26 mouse cellular contexts compared by ENCODE assay signal in genomic region chr1:169802868-169803267, GRCm38 (mm10). TPM values are rescaled to one million over a fixed set of nuclear protein-coding genes. Genes with fewer than 3 reads are reported as not detected.
"Had no signal": no experiment of that assay in that cellular context is flagged by ENCODE, and none has a peak within 500 bp of the region (broad histone marks: within the 10 kb centered on the region; RNA-seq: fewer than 3 reads in every experiment).

No protein-coding gene starts in this region.

- H3K4me1 ChIP-seq: heart, embryonic 13.5 days; heart, embryonic 15.5 days; hindbrain, embryonic 13.5 days; hindbrain, embryonic 15.5 days; kidney, embryonic 15.5 days; limb, embryonic 13.5 days; limb, embryonic 15.5 days had no signal

- H3K9ac ChIP-seq: forebrain, postnatal 0 days; heart, embryonic 13.5 days; heart, embryonic 15.5 days; hindbrain, embryonic 13.5 days; hindbrain, embryonic 15.5 days; kidney, embryonic 15.5 days; limb, embryonic 13.5 days; limb, embryonic 15.5 days had no signal

- H3K4me3 ChIP-seq: heart, adult 2 months; heart, embryonic 13.5 days; heart, embryonic 15.5 days; hindbrain, embryonic 13.5 days; hindbrain, embryonic 15.5 days; kidney, embryonic 15.5 days; limb, embryonic 13.5 days; limb, embryonic 15.5 days had no signal

- DNase-seq: forebrain, postnatal 0 days; gastrocnemius, postnatal 14 days; gastrocnemius, postnatal 36 days; heart, adult 11 months; heart, postnatal 36 days; kidney, adult 11 months; kidney, adult 2 months; kidney, adult 9 months; kidney, postnatal 14 days; kidney, postnatal 36 days; layer of hippocampus, adult 9-11 months; layer of hippocampus, postnatal 36 days; left cerebral cortex, postnatal 4 days had no signal

- ATAC-seq: forebrain, postnatal 0 days; hindbrain, postnatal 0 days; intestine, embryonic 16.5 days had no signal

- H3K27ac ChIP-seq: heart, adult 2 months; heart, embryonic 13.5 days; heart, embryonic 15.5 days; hindbrain, embryonic 13.5 days; hindbrain, embryonic 15.5 days; hindbrain, postnatal 0 days; kidney, embryonic 15.5 days; kidney, postnatal 0 days; limb, embryonic 13.5 days; limb, embryonic 15.5 days had no signal

- H3K9me3 ChIP-seq: heart, embryonic 15.5 days; hindbrain, embryonic 13.5 days; hindbrain, embryonic 15.5 days; kidney, embryonic 15.5 days; limb, embryonic 13.5 days; limb, embryonic 15.5 days had no signal

- H3K4me2 ChIP-seq: heart, embryonic 11.5 days; heart, embryonic 13.5 days; heart, embryonic 15.5 days; hindbrain, embryonic 13.5 days; hindbrain, embryonic 15.5 days; kidney, embryonic 15.5 days; limb, embryonic 13.5 days; limb, embryonic 15.5 days had no signal

- H3K27me3 ChIP-seq: heart, embryonic 13.5 days; heart, embryonic 15.5 days; hindbrain, embryonic 13.5 days; hindbrain, embryonic 15.5 days; kidney, embryonic 15.5 days; limb, embryonic 13.5 days; limb, embryonic 15.5 days had no signal

- H3K36me3 ChIP-seq: heart, embryonic 13.5 days; heart, embryonic 15.5 days; hindbrain, embryonic 13.5 days; hindbrain, embryonic 15.5 days; kidney, embryonic 15.5 days; limb, embryonic 13.5 days; limb, embryonic 15.5 days had no signal

RNA-seq across cellular contexts. Expression of gene Rgs4, which starts 55.4 kb away (rescaled TPM):
- total RNA-seq: hematopoietic stem cell, adult 5-6 weeks had no signal
